Mouse (Mus musculus) cerebellum, postnatal 14 days (tissue): ENCODE measurements around the gene Gstz1.
"Not testable (repeated sequence)": the region's sequence is repeated elsewhere in the genome, so short reads cannot be mapped to it uniquely, and the experiment has no call there.

Experiments
- DNase-seq, 2 experiments: peaks; one replicate each; pipeline ENCODE4 v3.0.0; 2021; ENCODE audit warnings: mixed read lengths in 2 of 2

Gene Gstz1

DNA sequence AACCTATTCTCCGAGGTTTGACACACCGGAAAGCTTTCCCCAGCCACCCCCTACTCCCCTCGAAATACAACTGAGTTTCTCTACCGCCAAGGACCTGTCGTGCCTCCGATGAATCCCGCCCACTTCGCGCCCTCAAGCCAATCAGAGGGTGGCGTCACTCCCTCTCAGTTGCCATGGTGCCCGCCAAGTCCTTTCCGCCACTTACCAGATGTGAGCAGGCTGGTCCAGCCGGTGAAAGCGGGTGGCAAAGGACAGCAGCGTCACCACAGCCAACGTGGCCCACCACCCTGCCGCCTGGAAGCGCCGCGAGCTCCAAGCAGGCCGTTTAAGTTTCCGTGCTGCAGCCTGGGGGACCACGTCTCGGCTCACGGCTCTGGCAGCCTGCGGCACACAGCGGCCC is at the start of gene Gstz1:
Gene Gstz1, plus strand, starts transcription at position 200 of the 400 bp plus-strand sequence.
- DNase-seq, result peak; percentile 86 to 91

DNA sequence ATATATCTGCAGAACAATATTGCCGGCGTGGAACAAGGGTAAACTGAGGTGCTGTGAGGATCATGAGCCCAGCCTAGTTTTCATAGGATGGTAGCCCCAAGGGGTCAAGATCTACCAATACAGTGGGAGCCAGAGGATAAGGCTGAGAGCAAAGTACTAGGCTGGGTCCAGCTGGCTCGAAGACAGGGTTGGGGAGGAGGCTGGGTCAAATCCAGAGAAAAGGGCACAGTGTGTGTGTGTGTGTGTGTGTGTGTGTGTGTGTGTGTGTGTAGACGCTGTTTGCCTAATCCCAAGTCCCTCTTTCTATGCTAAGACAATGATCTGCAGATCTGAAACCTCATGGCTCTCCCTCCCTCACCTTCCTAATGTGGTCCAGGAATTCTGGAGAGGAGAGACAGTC is 46.6 kb upstream of the Gstz1 start:
- peak in 1 of 2 experiments; percentile 42 for DNase-seq

DNA sequence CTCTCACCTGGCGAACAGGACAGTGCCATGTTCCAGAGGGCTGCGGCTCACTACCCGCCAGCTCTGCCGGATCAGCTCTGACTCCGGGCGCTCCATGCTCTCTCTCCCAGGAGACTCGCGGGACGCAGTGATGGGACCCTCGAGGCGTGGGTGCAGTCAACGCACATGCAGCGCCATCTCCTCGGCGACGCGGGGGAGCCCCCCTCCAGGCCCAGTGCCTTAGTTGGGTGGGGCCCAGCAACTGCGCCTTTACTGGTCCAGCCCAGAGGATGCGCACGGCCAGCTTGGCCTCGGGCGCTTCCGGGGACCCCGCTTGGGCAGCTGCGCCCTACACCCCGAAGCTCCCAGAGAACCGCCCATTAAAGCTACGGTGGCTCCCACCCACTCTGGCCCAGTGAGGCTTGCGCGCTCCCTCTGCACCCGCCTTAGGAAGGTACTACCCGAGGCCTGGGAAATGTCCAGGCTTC is 44.8 kb upstream of the Gstz1 start, which contains the start of gene Ngb:
Gene Ngb, minus strand, starts transcription at position 375 of the 467 bp plus-strand sequence.
- no peak for DNase-seq

DNA sequence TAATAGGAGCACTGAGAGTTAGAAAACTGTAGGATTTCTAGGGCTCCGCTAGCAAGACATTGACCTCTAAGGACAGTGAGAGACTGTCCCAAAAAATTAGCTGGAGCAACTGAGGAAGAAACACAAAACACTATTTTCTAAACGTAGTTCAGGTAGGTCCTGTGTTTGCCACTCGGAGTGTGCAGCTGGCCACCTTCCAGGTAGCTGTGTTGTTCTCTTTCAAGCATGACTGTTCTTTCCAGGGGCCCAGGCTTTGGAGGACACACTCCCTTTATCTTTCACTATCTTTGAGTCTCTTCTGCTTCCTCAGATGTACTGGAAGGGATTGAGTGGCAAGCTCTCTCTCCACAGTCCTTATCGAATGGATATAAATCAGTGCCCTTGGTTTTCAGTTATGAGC is 43.5 kb upstream of the Gstz1 start:
- DNase-seq, result peak in 1 of 2 experiments; percentile 43

DNA sequence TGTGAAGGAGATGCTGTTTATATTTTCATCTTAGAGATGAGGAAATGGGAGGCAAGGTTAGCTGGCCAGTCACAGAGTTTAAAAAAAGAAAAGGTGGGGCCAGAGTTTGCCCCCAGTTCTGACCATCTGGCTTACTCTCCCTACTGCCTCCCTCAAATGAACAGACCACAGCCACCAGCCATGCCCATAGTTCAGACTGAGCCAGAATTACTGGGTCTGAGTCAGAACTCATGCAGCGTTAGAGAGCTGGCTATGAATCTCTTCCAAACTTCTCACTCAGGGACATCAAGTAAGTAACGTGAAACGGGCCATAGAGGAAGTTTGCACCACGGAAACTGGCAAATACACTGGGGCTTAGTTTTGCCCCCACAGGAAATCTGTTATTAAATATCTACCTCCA is 42.2 kb upstream of the Gstz1 start:
- peak in 1 of 2 experiments; percentile 59 for DNase-seq

DNA sequence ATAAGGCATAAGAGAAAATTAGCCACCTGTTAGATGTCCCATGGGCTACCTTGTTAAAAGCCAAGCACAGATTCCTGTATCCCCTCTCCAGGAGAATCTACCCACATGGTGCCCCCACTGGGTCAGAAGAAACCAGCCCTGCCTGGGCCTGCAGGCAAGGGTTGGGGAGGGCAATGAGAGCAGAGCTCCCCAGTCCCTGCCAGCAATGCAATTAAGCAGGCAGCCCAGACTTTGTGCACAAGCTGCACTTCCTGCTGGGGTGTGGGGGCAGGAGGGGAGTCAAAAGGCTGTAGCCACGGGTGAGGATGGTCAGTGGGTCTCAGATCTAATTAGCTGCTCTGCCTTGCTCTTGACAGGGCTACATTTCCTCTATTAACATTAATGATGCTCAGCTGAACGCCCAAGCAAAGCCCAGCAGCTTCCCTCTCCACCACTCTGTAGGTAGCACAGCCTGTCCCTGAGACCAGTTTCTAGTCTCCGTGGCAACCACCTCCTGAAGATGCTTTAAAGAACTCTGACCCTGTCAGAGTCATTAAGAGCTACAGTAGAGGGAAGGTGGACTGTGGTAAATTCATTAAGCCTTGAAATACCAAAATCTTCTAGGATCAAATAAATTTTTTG is 39.5 kb upstream of the Gstz1 start:
- peak; percentile 54 to 56 for DNase-seq

DNA sequence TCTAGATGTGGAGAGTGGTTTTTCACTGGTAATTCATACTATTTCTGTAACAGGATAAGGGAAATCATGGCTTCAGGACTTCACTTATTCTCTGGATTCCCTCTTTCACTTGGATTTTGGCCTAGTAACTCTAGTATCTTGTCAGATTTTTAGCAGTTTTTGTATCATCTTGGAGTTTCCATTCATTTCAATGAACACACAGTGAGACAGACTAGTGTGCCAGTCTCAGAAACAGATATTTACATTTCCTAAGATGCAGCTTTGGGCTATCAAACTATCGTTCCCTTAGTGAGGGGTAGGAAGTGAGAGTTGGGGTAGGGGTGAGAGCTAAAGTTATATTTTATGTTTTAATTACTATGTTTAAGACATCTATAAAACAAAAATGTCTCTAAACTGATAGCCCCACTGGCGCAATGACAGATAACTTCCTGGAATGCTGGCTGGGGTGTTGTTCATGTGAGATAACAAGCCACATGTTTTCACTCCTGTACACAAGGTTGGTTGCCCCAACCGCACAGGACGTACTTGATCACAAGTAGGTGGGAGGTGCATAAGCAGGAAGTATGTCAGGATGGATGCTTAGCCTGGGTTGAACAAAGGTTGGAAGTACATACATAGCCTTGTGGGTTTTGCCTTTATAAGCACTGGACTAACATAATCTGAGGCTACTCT is 24.9 kb upstream of the Gstz1 start:
- no peak for DNase-seq

DNA sequence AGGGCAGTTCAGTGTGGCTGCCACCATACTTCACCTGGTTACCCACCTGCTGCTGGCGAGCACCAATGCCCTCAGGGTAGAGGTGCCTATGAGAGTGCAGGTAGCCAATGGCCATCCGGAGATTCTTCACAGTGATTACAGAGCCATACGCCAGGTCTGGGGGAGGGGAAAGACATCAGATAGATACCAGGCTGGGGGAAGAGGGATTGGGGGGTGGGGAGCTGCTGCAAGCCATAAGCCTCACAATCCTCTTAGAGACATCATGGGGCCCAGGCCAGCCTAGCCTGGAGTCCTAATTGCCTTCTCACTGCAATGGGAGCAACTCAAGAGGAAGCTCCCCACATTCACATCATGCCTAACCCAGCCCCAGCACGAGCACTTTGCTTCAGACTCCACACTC is 19.7 kb upstream of the Gstz1 start:
- no peak for DNase-seq

DNA sequence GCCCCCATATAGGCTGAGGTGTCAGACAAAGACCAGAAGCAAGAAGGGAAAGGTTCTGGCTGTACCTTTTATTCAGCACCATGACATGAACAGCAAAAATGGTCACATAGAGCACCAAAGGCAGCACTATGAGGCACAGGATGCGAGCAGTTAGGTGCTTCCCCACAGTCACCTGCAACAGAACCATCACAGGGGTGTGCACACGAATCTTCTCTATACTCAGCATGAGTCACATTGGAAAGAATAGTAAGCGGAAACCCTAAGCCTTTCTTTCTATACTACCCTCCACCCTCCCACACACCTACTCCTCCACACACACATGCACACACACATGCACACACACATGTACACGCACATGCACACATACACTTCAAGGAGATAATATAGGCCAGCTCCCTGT is 16.7 kb upstream of the Gstz1 start:
- no peak for DNase-seq

DNA sequence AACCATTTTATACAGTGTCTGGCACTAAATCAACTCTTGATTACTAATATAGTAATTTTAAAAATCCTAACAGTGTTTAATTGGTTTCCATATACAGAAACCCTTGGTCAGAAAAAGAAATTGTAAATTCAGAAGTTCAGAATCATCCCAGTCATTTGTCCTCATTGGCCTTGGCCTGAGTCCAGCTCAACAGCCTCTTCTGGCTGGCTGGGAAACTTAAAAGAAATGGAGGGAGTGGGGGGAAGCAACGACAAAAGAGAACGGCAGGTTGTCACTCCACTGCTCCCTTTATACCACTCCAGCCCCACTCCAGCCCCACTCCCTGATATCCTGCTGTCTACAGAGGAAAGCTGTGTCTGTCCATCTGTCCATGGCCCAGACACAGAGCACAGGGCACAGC is 15.8 kb upstream of the Gstz1 start:
- peak in 1 of 2 experiments; percentile 35 for DNase-seq

DNA sequence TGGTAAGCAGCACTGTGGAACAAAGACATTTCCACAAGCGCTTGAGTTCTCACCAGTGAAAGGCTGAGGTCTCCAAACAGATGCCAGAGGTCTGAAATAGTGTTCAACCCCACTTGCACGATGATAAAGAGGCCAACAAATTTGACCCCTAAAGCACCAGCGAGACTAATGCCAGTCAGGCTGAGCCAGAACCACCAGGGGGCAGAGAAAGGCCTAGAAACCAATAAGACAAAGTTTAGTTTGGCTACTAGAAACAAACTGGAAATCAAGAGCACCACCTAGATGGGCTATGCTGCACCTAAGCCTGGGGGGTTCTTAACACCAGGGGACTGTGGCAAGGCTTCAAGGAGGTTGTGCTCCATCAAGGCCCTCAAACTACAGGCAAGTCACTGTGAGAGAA is 15.3 kb upstream of the Gstz1 start:
- peak in 1 of 2 experiments; percentile 47 for DNase-seq

DNA sequence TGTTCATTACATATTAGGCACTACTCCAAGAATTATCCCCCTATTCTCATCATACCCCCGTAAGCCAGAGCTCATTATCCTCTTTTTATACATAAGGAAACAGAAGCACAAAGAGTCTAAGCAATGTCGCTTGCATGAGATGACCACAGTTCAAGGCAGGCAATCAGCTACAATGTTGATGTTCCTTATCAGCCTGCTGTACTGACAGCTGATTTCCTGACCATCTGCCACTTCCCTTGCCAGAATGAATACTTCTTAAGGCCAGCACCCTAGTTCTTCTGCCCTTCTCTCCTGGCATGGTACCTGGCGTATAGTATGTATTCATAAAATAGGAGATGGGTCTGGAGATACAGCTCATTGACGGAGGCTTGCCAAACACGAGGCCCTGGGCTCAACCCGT is 14.8 kb upstream of the Gstz1 start:
- DNase-seq, result no peak

DNA sequence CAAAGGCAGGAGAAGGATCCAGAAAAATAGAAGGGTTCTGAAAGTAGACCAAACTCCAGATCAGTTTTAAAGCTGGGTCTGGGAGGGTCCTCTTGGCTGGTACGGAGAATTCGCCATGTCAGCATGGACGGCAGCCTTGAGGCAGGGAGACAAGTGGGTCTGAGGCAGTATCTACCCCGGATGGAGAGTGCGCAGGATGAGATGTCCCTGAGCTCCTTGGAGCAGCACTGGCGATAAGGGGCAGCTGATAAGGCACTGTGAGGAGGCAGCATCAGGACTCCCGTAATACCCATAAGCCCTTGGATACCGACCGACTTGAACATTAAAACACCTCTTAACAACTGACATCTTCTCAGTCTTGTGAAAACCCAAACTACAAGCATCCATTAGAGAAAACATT is 14.2 kb upstream of the Gstz1 start:
- no peak for DNase-seq

DNA sequence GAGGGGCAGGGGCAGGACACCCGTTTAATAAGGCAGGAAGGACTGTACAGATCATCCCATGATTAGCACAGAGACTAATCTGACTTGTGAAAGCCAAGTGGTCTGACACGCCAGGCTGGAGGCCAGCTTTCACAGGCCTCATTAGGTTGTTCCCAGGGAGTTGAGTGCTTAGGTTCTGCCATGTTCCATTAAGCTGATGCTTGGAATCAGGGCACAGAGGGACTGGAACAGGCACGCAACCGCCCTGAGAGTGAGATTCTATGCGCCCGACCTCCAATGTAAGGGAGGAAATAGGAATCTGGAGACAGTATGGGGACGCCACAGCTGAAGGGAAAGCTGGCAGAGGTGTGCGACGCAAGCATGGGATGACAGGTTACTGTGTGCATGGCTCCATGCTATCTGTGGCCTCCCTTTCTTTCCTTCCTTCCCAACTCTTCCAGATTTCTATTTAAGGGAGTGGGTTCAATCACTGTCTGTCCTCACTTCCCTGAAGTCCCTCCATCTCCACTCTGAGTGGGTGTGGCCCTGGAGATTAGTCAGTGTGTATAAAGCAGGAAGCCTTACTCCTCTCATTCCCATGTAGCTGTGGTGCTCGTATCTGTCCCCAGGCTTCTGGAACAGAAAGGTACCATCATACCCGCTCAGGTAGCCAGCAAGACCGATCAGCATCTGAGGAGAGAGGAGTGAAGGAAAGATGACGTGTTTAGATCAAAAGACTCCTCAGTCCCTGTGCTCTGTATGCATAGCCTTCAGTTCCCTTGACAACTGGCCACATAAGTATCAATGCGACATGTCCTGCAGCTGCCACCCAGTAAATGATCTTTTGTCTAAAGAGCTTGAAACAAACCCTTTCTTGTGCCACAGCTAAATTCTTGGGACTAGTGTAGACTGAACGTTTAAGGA is 9.3 kb upstream of the Gstz1 start:
- DNase-seq, result peak; percentile 49 to 50

DNA sequence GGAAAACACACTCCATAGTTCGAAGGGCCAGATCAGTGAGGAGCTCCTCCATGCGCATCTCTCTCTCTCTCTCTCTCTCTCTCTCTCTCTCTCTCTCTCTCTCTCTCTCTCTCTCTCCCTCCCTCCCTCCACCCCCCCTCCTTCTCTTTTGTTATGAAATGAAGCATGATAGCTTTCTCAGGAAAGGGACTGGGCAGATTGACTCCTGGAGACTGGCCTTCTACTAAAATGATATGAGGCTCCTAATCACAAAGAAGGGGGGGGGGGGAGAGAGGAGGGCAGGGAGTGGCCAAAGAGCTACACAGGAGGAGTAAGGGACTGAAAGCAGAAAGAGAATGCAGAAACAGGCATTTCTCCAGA is 8.6 kb upstream of the Gstz1 start:
- DNase-seq, result no peak

DNA sequence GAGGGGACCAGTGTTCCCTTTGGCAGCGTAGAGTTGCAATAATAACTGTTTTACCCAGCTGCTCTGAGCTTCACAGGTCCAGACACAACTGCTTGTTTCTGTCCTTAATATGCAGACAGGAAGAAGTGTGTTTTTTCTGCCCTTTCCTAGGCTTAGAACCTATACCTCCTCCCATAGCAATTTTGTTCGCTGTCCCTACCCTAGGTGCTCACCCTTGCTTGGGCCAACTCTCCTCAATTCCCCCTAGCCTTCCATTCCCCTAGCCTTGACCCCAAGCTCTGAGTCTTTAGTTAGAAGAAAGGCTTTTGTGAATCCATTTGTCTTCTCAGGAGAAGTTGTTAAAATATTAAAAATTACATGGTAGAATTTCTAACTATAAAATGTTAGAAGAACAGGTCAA is 8.2 kb upstream of the Gstz1 start:
- DNase-seq, result no peak

DNA sequence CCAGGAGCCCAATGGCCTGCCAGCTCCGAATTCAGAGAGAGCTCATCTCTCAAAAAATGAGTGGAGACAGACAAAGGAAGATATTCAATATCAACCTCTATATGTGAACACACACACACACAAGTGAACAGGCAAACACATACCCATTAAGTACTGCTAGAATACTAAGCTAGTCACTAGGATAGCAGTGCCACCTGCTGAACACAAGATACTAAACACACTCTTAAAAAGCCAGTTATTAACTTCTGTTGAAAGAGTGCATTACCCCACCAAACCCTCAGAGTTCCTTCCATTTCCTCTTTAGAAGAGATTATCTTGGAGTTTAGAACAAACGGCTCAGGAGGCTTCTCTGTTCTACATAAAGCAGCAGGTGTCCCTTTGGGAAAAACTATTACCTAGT is 4.8 kb upstream of the Gstz1 start:
- DNase-seq, result peak in 1 of 2 experiments; percentile 18

DNA sequence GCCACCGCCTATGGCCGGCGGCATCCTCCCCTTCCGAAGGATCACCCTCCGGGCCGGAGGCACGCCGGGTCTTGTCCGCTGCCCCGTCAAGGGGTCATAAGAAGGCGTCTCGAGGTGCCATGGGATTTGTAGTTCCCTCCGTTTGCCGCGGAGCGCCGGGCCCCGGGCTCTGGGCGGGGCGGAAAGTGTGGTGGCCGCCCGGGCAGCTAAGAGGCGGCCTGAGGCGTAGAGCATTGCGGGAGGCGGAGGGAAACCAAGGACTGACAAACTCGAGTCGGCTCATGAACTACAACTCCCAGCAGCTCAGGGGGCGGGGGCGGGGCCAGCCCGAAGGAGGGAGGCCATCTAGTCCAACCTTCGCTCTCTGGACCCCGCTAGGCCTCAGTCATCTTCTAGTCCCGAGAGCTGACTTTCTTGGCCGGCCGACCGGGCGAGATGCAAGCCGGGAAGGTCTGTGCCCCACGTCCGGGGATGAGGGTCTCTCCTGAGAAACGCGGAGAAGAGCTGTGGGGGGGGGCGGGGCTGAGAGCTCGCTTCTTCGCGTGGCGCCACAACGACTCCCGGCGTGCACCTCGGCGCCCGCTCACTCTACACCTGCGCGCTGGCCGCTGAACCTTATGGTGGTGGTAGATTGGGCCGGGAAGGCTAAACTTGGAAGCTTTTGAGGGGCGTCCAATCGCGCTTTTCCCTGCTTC is 577 bp downstream of the Gstz1 start, which contains the start of gene Pomt2:
Gene Pomt2, minus strand, starts transcription at position 574 of the 695 bp plus-strand sequence.
- peak; percentile 84 to 91 for DNase-seq

DNA sequence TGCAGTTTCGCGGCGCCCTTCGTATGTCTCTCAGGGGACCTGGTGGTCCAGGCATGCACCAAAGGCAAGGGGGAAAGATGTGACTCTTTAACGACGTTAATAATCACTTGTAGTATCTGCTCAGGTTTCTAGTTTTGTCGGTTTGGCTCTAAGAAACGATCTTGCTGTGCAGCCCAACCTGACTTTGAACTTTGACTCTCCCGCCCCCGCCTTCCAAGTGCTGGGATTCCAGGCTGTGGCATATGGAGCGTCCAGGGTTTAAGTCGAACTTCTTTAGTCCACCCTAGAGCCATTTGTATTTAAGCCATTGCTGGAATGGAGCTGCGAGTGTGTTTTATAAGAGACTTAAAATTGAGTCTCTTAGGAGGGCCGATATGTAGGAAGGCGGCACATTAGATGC is 1.2 kb downstream of the Gstz1 start:
- no peak for DNase-seq

DNA sequence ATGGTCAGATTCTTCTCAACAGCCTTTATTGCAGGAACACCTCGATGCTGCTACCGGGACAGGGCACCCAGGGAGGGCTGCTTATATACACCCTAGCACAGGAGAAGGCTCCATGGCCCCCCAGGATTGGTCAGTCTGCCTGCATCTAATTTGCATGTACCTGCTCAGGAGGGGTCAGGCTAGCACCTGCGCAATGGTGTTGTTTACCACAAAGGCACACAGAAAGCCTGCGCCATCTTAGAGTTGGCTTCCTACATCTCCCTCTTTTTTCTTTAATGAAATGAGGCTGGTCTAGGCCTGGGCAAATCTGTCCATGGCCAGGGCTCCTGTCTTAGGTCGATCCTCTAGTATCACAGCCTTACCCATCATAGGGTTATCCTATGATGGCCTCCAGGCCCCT is 2.5 kb downstream of the Gstz1 start:
- no peak for DNase-seq

DNA sequence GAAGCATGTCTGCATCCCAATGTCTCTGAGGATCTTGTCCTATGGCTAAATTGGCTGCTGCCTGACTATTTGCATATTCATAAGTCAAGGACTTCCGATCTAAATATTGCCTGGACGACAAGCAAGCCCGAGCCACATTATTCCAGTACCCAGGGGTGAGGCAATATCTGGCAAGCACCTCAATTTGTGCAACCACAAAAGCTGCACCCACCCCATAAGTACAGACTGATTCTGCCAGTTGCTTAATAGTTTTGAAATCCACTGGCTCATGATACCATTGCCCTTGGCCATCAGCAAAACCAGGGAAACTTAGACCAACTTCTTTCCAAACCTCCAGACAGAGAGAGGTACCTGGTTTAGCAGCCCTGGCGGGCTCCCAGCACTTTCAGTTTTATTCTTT is 7.5 kb downstream of the Gstz1 start:
- not testable (repeated sequence) for DNase-seq

DNA sequence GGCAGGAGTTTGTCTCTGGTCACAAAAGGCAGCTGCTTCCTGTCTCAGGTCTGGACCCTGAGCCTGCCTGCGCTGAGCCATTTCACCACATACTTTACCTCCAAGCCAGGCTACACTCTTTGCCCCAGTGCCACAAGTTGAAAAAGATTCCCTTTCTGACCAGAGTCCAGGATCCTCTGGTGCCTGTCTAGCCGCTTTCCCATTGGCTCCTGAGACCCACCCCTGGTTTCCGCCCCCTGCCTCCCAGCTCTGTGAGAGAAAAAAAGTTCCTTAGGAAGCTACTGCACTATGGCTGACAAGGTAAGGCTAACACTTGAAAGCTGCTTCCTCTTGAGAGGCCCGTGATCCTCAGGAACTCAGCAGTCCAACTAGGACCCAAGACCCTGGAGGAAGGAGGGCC is 10.4 kb downstream of the Gstz1 start:
- DNase-seq, result no peak

DNA sequence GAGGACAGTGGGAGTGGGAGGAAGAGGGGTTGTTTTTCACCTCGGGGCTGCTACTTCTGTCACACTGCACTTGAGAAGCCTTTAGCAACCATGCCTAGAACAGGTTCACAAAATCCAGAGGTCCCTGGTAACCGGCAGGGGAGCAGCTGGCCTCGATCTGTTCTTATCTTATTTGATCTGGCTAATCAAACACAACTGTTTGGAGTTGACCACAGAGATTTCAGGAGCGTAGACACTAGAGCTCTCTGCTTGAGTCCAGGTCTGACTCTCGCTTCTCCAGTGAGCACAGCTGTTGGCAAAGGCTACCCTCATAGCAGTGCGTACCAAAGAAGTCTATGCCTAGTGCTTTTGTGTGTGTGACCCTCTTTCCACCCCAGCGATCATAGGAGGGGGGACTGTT is 11.1 kb downstream of the Gstz1 start:
- DNase-seq, result no peak
